Mouse (Mus musculus): Measurements from ENCODE around the gene Tmem167.

Gene Tmem167

DNA sequence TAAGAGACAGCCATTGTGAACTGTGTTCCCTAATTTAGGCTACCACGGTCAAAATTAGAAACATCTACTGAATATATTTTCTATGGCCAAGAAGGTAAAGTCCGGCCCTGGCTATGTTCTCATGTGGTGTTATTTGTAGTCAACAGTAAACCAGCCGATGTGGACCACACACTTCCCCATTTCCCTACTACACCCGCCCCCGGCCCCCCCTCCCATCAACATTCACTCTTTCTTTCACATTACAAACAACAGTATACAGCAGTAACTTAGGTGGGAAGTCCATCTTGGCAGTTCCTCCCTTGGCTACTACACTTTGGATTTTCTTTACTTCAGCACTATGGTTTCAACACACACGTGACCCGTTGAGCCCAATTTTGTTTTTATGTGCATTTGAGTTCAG lies 94.6 kb downstream of the Tmem167 start:
- in situ Hi-C loops (cut with MboI), result no loop called here

DNA sequence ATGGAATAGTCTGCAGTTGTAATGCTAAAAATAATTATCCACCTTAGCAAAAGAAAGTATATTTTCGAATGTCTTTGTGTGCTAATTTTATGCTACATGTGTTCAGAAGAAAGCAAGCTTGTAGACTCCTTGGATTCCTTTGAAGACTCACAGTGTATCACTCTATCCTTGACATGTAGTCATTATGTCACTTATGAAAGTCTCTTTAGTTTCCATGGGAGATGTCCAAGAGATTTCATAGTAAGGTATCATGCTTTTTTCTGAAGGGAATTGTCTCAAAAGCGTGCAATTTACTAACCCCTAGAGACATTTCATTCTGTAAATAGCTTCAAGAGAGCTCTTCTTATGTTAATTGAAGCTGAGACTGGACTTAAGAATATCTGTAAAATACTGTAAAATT lies 97.8 kb downstream of the Tmem167 start:
- in situ Hi-C loops (cut with MboI), result no loop called here

DNA sequence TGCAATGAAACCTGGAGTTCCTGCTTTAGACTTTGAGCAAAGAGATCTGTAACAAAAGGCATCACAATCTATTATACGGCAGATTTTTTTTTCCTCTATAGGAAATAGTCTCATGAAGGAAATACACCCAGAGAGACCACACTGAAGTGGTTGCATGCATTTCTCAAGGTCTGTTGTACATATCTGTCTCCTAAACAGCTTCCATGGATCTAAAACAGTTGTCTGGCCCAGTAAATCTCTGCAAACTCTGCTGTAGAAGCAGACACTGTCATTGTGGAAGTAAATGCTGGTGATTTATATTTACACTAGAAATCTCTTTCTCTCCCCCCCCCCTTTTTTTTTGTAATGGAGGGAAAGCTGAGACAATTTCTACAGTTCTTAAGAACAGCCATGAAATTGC lies 99.1 kb downstream of the Tmem167 start:
- in situ Hi-C loops (cut with MboI), result no loop called here

DNA sequence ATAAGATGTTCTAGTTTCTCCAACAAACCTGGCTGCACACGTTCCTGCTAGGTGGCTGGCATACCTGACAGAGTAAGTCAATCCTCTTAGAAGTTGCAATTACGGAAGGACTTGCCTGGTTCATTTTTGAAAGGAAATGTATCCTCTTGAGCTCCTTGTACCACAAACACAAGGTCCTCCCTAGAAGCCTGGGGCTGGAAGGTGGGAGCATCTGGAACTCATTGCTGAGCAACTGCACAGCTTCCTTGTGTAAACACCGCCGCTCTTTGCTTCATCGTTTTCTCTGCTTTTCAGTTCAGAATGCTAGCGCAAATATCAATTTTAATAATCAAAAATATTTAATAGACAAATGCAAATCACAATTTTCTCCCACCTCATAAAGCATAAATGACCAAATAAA lies 102.9 kb downstream of the Tmem167 start:
- in situ Hi-C loops (cut with MboI), result no loop called here

Data from mature B cell (primary cell).